Mouse (Mus musculus): ENCODE measurements around the gene Acot13. TPM values are rescaled to one million over a fixed set of nuclear protein-coding genes. Genes with fewer than 3 reads are reported as not detected.
A peak's percentile ranks its signal among the peaks of the same experiment; 100 is the strongest.

Acot13 gene
- polyA plus RNA-seq, 1 experiment, result 67.1 TPM

DNA sequence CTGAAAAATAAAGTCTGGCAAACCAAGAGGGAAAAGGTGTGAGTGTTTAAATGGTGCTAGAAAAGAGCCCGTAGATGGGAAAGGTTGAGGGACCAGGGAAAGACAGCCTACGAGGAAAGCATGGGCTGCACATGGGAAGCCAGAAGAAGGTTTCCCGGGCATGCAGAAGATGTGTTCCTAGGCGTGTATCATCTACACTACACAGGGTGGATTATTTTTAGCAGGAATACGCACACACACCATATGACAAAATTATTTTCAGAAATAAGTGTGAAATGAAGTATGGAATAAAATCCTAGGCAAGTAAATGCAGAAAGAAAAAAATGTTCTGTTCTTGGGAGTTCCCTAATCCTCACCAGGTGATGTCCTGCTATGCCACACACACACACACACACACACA lies 43.9 kb downstream of the Acot13 start:
- H3K4me3 ChIP-seq, result no peak overlapping the region
- TF ChIP-seq E2F4 (IDR thresholded peaks at IDR 0.05; ENCODE audit: insufficient read depth) (no peak), MAX (IDR thresholded peaks at IDR 0.05; ENCODE audit: low read depth) (no peak), POLR2A (IDR thresholded peaks at IDR 0.05; ENCODE audit: insufficient read length, low read depth) (no peak), TCF12 (IDR thresholded peaks at IDR 0.05; ENCODE audit: insufficient read depth, poor library complexity, severe bottlenecking) (no peak), MYOD1 (IDR thresholded peaks at IDR 0.05; ENCODE audit: control insufficient read depth in 1 of 3, insufficient read length in 2 of 3, low read depth in 2 of 3) (no peak), TCF3 (IDR thresholded peaks at IDR 0.05; ENCODE audit: insufficient read length, low read depth) (no peak), CEBPB (IDR thresholded peaks at IDR 0.05; ENCODE audit: insufficient read depth, poor library complexity, severe bottlenecking) (no peak), MYOG (IDR thresholded peaks at IDR 0.05; ENCODE audit: control insufficient read depth in 1 of 3, insufficient read depth in 1 of 3, insufficient read length in 2 of 3, low read depth in 2 of 3) (no peak)
- H3K79me2 ChIP-seq (ENCODE audit: control insufficient read depth, insufficient read depth), result no peaks in the 10 kb centered on the region
- no peaks in the 10 kb centered on the region for H3K36me3 ChIP-seq (ENCODE audit: control insufficient read depth, insufficient read depth)
- H3ac ChIP-seq (ENCODE audit: control insufficient read depth, insufficient read length), result no peak overlapping the region
- H3K27me3 ChIP-seq (ENCODE audit: control insufficient read depth, insufficient read depth, insufficient read length), result no peaks in the 10 kb centered on the region
- no peak overlapping the region for H3K4me2 ChIP-seq (ENCODE audit: low read depth)

GRCm38 (mm10) chr13:24786014-24786490 lies 45.3 kb downstream of the Acot13 start:
- Histone ChIP-seq H3K4me2 (ENCODE audit: low read depth) (no peak overlapping the region), H3ac (ENCODE audit: control insufficient read depth, insufficient read length) (no peak overlapping the region), H3K27me3 (ENCODE audit: control insufficient read depth, insufficient read depth, insufficient read length) (no peaks in the 10 kb centered on the region), H3K4me3 (no peak overlapping the region), H3K79me2 (ENCODE audit: control insufficient read depth, insufficient read depth) (no peaks in the 10 kb centered on the region), H3K36me3 (ENCODE audit: control insufficient read depth, insufficient read depth) (no peaks in the 10 kb centered on the region)
- TF ChIP-seq POLR2A (IDR thresholded peaks at IDR 0.05; ENCODE audit: insufficient read length, low read depth), result no peak
- TF ChIP-seq MYOG (IDR thresholded peaks at IDR 0.05; ENCODE audit: control insufficient read depth in 1 of 3, insufficient read depth in 1 of 3, insufficient read length in 2 of 3, low read depth in 2 of 3), result no peak
- no peak for TF ChIP-seq REST (IDR thresholded peaks at IDR 0.05; ENCODE audit: insufficient read depth, insufficient read length)
- TF ChIP-seq SRF (IDR thresholded peaks at IDR 0.05; ENCODE audit: control insufficient read depth, insufficient read length, low read depth), result no peak
- TF ChIP-seq TCF12 (IDR thresholded peaks at IDR 0.05; ENCODE audit: insufficient read depth, poor library complexity, severe bottlenecking), result no peak
- no peak for TF ChIP-seq USF1 (IDR thresholded peaks at IDR 0.05; ENCODE audit: low read depth)
- no peak for TF ChIP-seq CEBPB (IDR thresholded peaks at IDR 0.05; ENCODE audit: insufficient read depth, poor library complexity, severe bottlenecking)
- no peak for TF ChIP-seq TCF3 (IDR thresholded peaks at IDR 0.05; ENCODE audit: insufficient read length, low read depth)

GRCm38 (mm10) chr13:24781916-24782315 lies 49.4 kb downstream of the Acot13 start:
- H3K27me3 ChIP-seq (ENCODE audit: control insufficient read depth, insufficient read depth, insufficient read length), result no peaks in the 10 kb centered on the region
- TF ChIP-seq TCF12 (IDR thresholded peaks at IDR 0.05; ENCODE audit: insufficient read depth, poor library complexity, severe bottlenecking), result no peak
- no peak for TF ChIP-seq MYOG (IDR thresholded peaks at IDR 0.05; ENCODE audit: control insufficient read depth in 1 of 3, insufficient read depth in 1 of 3, insufficient read length in 2 of 3, low read depth in 2 of 3)
- no peak for TF ChIP-seq POLR2A (IDR thresholded peaks at IDR 0.05; ENCODE audit: insufficient read length, low read depth)
- TF ChIP-seq CEBPB (IDR thresholded peaks at IDR 0.05; ENCODE audit: insufficient read depth, poor library complexity, severe bottlenecking), result no peak
- no peak for TF ChIP-seq POLR2AphosphoS2 (IDR thresholded peaks at IDR 0.05; ENCODE audit: insufficient read length, low read depth)
- TF ChIP-seq E2F4 (IDR thresholded peaks at IDR 0.05; ENCODE audit: insufficient read depth), result no peak
- no peak for TF ChIP-seq TCF3 (IDR thresholded peaks at IDR 0.05; ENCODE audit: insufficient read length, low read depth)
- no peak for TF ChIP-seq REST (IDR thresholded peaks at IDR 0.05; ENCODE audit: insufficient read depth, insufficient read length)
- TF ChIP-seq MAX (IDR thresholded peaks at IDR 0.05; ENCODE audit: low read depth), result no peak
- TF ChIP-seq SRF (IDR thresholded peaks at IDR 0.05; ENCODE audit: control insufficient read depth, insufficient read length, low read depth), result no peak
- TF ChIP-seq MYOD1 (IDR thresholded peaks at IDR 0.05; ENCODE audit: control insufficient read depth in 1 of 3, insufficient read length in 2 of 3, low read depth in 2 of 3), result no peak
- H3K36me3 ChIP-seq (ENCODE audit: control insufficient read depth, insufficient read depth), result no peaks in the 10 kb centered on the region
- no peak overlapping the region for H3K4me3 ChIP-seq
- H3ac ChIP-seq (ENCODE audit: control insufficient read depth, insufficient read length), result no peak overlapping the region
- no peak overlapping the region for H3K4me2 ChIP-seq (ENCODE audit: low read depth)
- no peaks in the 10 kb centered on the region for H3K79me2 ChIP-seq (ENCODE audit: control insufficient read depth, insufficient read depth)

DNA sequence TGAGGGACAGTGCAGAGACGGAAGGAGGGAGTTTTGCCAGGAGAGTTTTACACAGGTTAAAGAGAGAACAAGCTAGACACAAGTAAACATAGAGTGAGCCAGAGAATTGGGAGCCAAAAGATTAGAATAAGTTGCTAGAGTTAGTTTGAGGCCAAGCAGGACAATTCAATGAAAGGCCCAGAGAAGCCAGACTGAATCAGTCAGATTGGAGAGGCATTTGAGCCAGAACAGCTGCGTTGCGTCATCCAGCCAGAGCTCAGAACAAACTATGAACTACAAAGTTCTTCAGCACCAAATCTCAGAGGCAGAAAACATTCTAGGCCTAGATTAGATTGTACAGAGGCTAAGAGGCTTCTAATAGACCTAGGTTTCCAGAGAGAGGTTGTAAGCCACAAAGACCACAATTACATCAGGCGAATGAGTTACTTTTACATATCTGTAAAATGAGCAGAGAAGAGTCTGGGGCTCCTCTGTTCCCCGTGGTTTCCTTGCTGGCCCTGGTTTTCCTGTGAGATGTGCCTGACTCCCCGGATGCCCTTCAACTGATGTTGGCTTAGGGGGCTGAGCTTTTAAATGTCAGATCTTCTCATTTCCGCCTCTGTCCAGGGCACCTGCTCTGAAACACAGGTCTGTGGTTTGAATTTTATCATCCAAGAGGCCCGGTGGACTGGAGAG lies 52.5 kb downstream of the Acot13 start:
- no peak overlapping the region for H3K4me3 ChIP-seq

More for the DNA sequence above, 52.5 kb downstream of the Acot13 start:
- H3K27me3 ChIP-seq (ENCODE audit: control insufficient read depth, insufficient read depth, insufficient read length), result no peaks in the 10 kb centered on the region
- no peak overlapping the region for H3K4me2 ChIP-seq (ENCODE audit: low read depth)
- TF ChIP-seq MYOD1 (IDR thresholded peaks at IDR 0.05; ENCODE audit: control insufficient read depth in 1 of 3, insufficient read length in 2 of 3, low read depth in 2 of 3) (peak in 1 of 3 experiments; percentile 32), POLR2AphosphoS2 (IDR thresholded peaks at IDR 0.05; ENCODE audit: insufficient read length, low read depth) (no peak), REST (IDR thresholded peaks at IDR 0.05; ENCODE audit: insufficient read depth, insufficient read length) (no peak), TCF12 (IDR thresholded peaks at IDR 0.05; ENCODE audit: insufficient read depth, poor library complexity, severe bottlenecking) (no peak), POLR2A (IDR thresholded peaks at IDR 0.05; ENCODE audit: insufficient read length, low read depth) (no peak), TCF3 (IDR thresholded peaks at IDR 0.05; ENCODE audit: insufficient read length, low read depth) (no peak), MAX (IDR thresholded peaks at IDR 0.05; ENCODE audit: low read depth) (no peak), CEBPB (IDR thresholded peaks at IDR 0.05; ENCODE audit: insufficient read depth, poor library complexity, severe bottlenecking) (peak; percentile 71; the same call in 1 of the 2 replicates), USF1 (IDR thresholded peaks at IDR 0.05; ENCODE audit: low read depth) (no peak), MYOG (IDR thresholded peaks at IDR 0.05; ENCODE audit: control insufficient read depth in 1 of 3, insufficient read depth in 1 of 3, insufficient read length in 2 of 3, low read depth in 2 of 3) (peak in 2 of 3 experiments; percentile 22 to 31), SRF (IDR thresholded peaks at IDR 0.05; ENCODE audit: control insufficient read depth, insufficient read length, low read depth) (no peak), E2F4 (IDR thresholded peaks at IDR 0.05; ENCODE audit: insufficient read depth) (no peak)
- H3K79me2 ChIP-seq (ENCODE audit: control insufficient read depth, insufficient read depth), result no peaks in the 10 kb centered on the region
- no peaks in the 10 kb centered on the region for H3K36me3 ChIP-seq (ENCODE audit: control insufficient read depth, insufficient read depth)
- no peak overlapping the region for H3ac ChIP-seq (ENCODE audit: control insufficient read depth, insufficient read length)

Data from myocyte (in vitro differentiated cells).